Mouse (Mus musculus) embryonic facial prominence, embryonic 14.5 days (tissue): ENCODE measurements around the gene Usp29. TPM values are rescaled to one million over a fixed set of nuclear protein-coding genes. Genes with fewer than 3 reads are reported as not detected.
"Not testable (repeated sequence)": the region's sequence is repeated elsewhere in the genome, so short reads cannot be mapped to it uniquely, and the experiment has no call there.

Experiments used
- ATAC-seq: fragments of 200-750 bp; cut with Nextera tagmentation; 2 replicates; pipeline ENCODE4 v1.8.0; 2017; ENCODE audit warnings: low read depth, moderate number of reproducible peaks, moderate TSS enrichment
- DNase-seq: peaks from one replicate; pipeline ENCODE4 v3.0.0-alpha.2; 2015; ENCODE audit warnings: low spot score
- H3K27ac ChIP-seq: fragments of 300-500 bp; sonication (generic); replicated peaks from 2 replicates; pipeline ENCODE4 v1.5.1; 2014; ENCODE audit warnings: low read depth, mild to moderate bottlenecking, low read length, moderate library complexity
- H3K27me3 ChIP-seq: fragments of 300-500 bp; sonication (generic); replicated peaks from 2 replicates; pipeline ENCODE4 v1.6.1; 2014; ENCODE audit warnings: low read length; ENCODE audit not compliant: control insufficient read depth, insufficient read depth
- H3K36me3 ChIP-seq: fragments of 300-500 bp; sonication (generic); 2 replicates; pipeline ENCODE4 v1.6.1; 2014; ENCODE audit warnings: low read length, mixed read lengths; ENCODE audit not compliant: control insufficient read depth, insufficient read depth
- H3K4me1 ChIP-seq: fragments of 300-500 bp; sonication (generic); 2 replicates; pipeline ENCODE4 v1.6.1; 2014; ENCODE audit warnings: antibody characterized with exemption, low read length; ENCODE audit not compliant: control insufficient read depth, insufficient read depth
- H3K4me2 ChIP-seq: fragments of 300-500 bp; sonication (generic); 2 replicates; pipeline ENCODE4 v1.6.1; 2014; ENCODE audit warnings: low read depth, mild to moderate bottlenecking, low read length, moderate library complexity, mixed read lengths
- H3K4me3 ChIP-seq: fragments of 300-500 bp; sonication (generic); 2 replicates; pipeline ENCODE4 v1.5.1; 2014; ENCODE audit warnings: low read depth, mild to moderate bottlenecking, low read length
- H3K9ac ChIP-seq: fragments of 300-500 bp; sonication (generic); 2 replicates; pipeline ENCODE4 v1.6.1; 2014; ENCODE audit warnings: low read depth, mild to moderate bottlenecking, low read length, moderate library complexity, mixed read lengths
- H3K9me3 ChIP-seq: fragments of 300-500 bp; sonication (generic); 2 replicates; pipeline ENCODE4 v1.6.1; 2016; ENCODE audit warnings: low read length; ENCODE audit not compliant: control insufficient read depth
- WGBS: fragments of 180-500 bp; shearing (Covaris S2); extraction: QIAGEN DNeasy Blood & Tissue Kit; methylation state at CpG from one replicate; pipeline ENCODE4 v1.1.7; 2014; 5-methylcytosine and 5-hydroxymethylcytosine counted together
- microRNA counts: library from miRNA; unstranded; fragments of <30 nt; microRNA quantifications from one replicate; lab custom pipeline; 2017
- microRNA-seq: library from miRNA; unstranded; fragments of <30 nt; microRNA quantifications from one replicate; pipeline ENCODE4, GENCODE M21; 2016; ENCODE audit warnings: borderline number of aligned reads
- polyA plus RNA-seq: library from polyadenylated mRNA; unstranded; fragments of >200 nt; fragmentation: Nextera tagmentation; extraction: Ambion mirVana; gene quantifications from 2 replicates; pipeline ENCODE4 v1.2.1, GENCODE M21; 2014

Usp29 gene
- polyA plus RNA-seq, 1 experiment from 2014 or later: 12.2 TPM

- 89% methylated on average over 1 of the region's 1 CpGs for WGBS
Observed at GRCm38 (mm10) chr7:6973566-6973965, 243.2 kb downstream of the Usp29 start.

GRCm38 (mm10) chr7:6976890-6977289 is 246.5 kb downstream of the Usp29 start:
- no peaks in the 10 kb centered on the region for H3K4me1 ChIP-seq
- H3K27me3 ChIP-seq: no peaks in the 10 kb centered on the region
- H3K9me3 ChIP-seq: no peaks in the 10 kb centered on the region
- no peak overlapping the region for H3K27ac ChIP-seq
- no peaks in the 10 kb centered on the region for H3K36me3 ChIP-seq
- 84% methylated on average over 19 of the region's 19 CpGs for WGBS
- no peak overlapping the region for H3K9ac ChIP-seq
- ATAC-seq (no peak), DNase-seq (no peak)
- H3K4me2 ChIP-seq: no peak overlapping the region
- no peak overlapping the region for H3K4me3 ChIP-seq

More at GRCm38 (mm10) chr7:6973566-6973965, 243.2 kb downstream of the Usp29 start:
- no peaks in the 10 kb centered on the region for H3K27me3 ChIP-seq
- no peak overlapping the region for H3K27ac ChIP-seq
- no peaks in the 10 kb centered on the region for H3K9me3 ChIP-seq
- no peaks in the 10 kb centered on the region for H3K4me1 ChIP-seq
- ATAC-seq (no peak), DNase-seq (no peak)
- H3K4me2 ChIP-seq: no peak overlapping the region
- H3K9ac ChIP-seq: no peak overlapping the region
- H3K4me3 ChIP-seq: no peak overlapping the region
- no peaks in the 10 kb centered on the region for H3K36me3 ChIP-seq

GRCm38 (mm10) chr7:6995251-6995650 is 264.9 kb downstream of the Usp29 start, which contains the start of gene Aurkc:
Aurkc (plus strand) TSS chr7:6995300.
- 77% methylated on average over 11 of the region's 11 CpGs for WGBS
- ATAC-seq, H3K4me1 ChIP-seq, H3K36me3 ChIP-seq, H3K27ac ChIP-seq, H3K9me3 ChIP-seq, H3K9ac ChIP-seq, H3K4me2 ChIP-seq, H3K4me3 ChIP-seq, DNase-seq, H3K27me3 ChIP-seq: not testable (repeated sequence)

- H3K27me3 ChIP-seq, H3K4me3 ChIP-seq, H3K36me3 ChIP-seq, H3K9me3 ChIP-seq, H3K27ac ChIP-seq, ATAC-seq, H3K4me2 ChIP-seq, DNase-seq, H3K4me1 ChIP-seq, H3K9ac ChIP-seq: not testable (repeated sequence)
- 63% methylated on average over 3 of the region's 3 CpGs for WGBS
Observed at GRCm38 (mm10) chr7:6998914-6999313, 268.5 kb downstream of the Usp29 start.

GRCm38 (mm10) chr7:7005441-7005840 is 275.1 kb downstream of the Usp29 start:
- not testable (repeated sequence) for H3K36me3 ChIP-seq, H3K4me3 ChIP-seq, H3K4me2 ChIP-seq, DNase-seq, H3K27ac ChIP-seq, H3K4me1 ChIP-seq, H3K9ac ChIP-seq, ATAC-seq, H3K9me3 ChIP-seq, H3K27me3 ChIP-seq
- 75% methylated on average over 5 of the region's 5 CpGs for WGBS

MicroRNA genes within 50 kb of the gene (microRNA counts, 519-probe panel; counts per million panel counts)
- microRNA mmu-miR-3099 (lab: Ali Mortazavi, UCI): 19.3 counts per million

Small RNA genes within 50 kb of the gene (microRNA-seq; reads per million reads assigned to microRNA genes)
- 57.4 reads per million, percentile 46 among the genes with 10 or more reads in this experiment for gene Mir3099

Other genes with a start within 250 kb of the Usp29 start
- not detected in 2 replicates for gene Olfr5, start 243.6 kb upstream of the Usp29 start, polyA plus RNA-seq
- not detected in 2 replicates for gene Olfr1347, start 230.8 kb upstream of the Usp29 start, polyA plus RNA-seq
- not detected in 2 replicates for gene Olfr1348, start 221.8 kb upstream of the Usp29 start, polyA plus RNA-seq
- gene Olfr1349, start 207.6 kb upstream of the Usp29 start, polyA plus RNA-seq: not detected in 2 replicates
- gene Olfr1350, start 165.7 kb upstream of the Usp29 start, polyA plus RNA-seq: 0.18 TPM in 1 of 2 replicates, not detected in the other
- 24.4 and 34.6 TPM in 2 replicates for gene Zim1, start 34.1 kb upstream of the Usp29 start, polyA plus RNA-seq
- gene Peg3, start 147 bp upstream of the Usp29 start, polyA plus RNA-seq: 356 and 388 TPM in 2 replicates